Mouse (Mus musculus) spleen, adult 2 months (tissue): ENCODE measurements around the gene Rpl3l. TPM values are rescaled to one million over a fixed set of nuclear protein-coding genes. Genes with fewer than 3 reads are reported as not detected.

Experiments
- DNase-seq, 2 experiments: peaks; one replicate each; pipeline versions ENCODE4 v3.0.0 to v3.0.0-alpha.2; 2012 to 2021; ENCODE audit warnings: low spot score in 2 of 2, low read depth in 1 of 2
- H3K27ac ChIP-seq: fragments of 200-500 bp; 2 replicates; pipeline ENCODE4 v1.5.1; 2012; ENCODE audit warnings: low read length, inconsistent platforms; ENCODE audit not compliant: insufficient read depth
- H3K27me3 ChIP-seq: fragments of 200-500 bp; 2 replicates; pipeline ENCODE4 v1.6.1; 2012; ENCODE audit warnings: mild to moderate bottlenecking, moderate library complexity, low read length, inconsistent platforms; ENCODE audit not compliant: control insufficient read depth, insufficient read depth
- H3K36me3 ChIP-seq: fragments of 200-500 bp; 2 replicates; pipeline ENCODE4 v1.6.1; 2012; ENCODE audit warnings: mild to moderate bottlenecking, low read length, inconsistent platforms; ENCODE audit not compliant: control insufficient read depth, insufficient read depth
- H3K4me1 ChIP-seq: fragments of 200-500 bp; 2 replicates; pipeline ENCODE4 v1.6.1; 2011; ENCODE audit warnings: inconsistent platforms; ENCODE audit not compliant: control insufficient read depth, insufficient read depth, insufficient read length
- H3K4me3 ChIP-seq: fragments of 200-500 bp; 2 replicates; pipeline ENCODE4 v1.5.1; 2011; ENCODE audit warnings: mild to moderate bottlenecking, inconsistent platforms; ENCODE audit not compliant: insufficient read depth, insufficient read length; ENCODE audit errors: extremely low read depth
- CTCF ChIP-seq: fragments of 200-500 bp; IDR thresholded peaks from 2 replicates; pipeline ENCODE4 v1.5.1; 2011; ENCODE audit warnings: mild to moderate bottlenecking, inconsistent platforms; ENCODE audit not compliant: insufficient read depth, insufficient read length, insufficient replicate concordance; ENCODE audit errors: extremely low read depth
- POLR2A ChIP-seq: fragments of 200-500 bp; IDR thresholded peaks from 2 replicates; pipeline ENCODE4 v1.6.1; 2011; ENCODE audit warnings: low read depth, low read length, inconsistent platforms
- WGBS: fragments of 180-500 bp; shearing (Covaris S2); methylation state at CpG from one replicate; pipeline ENCODE4 v1.1.7; 2018; 5-methylcytosine and 5-hydroxymethylcytosine counted together
- polyA plus RNA-seq: library from polyadenylated mRNA; depleted of rRNA; stranded (reverse); fragments of >200 nt; gene quantifications from 2 replicates; pipeline ENCODE4 v1.2.3, GENCODE M21; 2012

The Rpl3l gene
- polyA plus RNA-seq, 1 experiment = not detected

- Histone ChIP-seq H3K4me3 (peak within 1 kb of the TSS; percentile 98), H3K4me1 (peaks cover 7% of the 10 kb centered on the region), H3K27ac (peak within 1 kb of the TSS; percentile 89), H3K36me3 (peaks cover 12% of the 10 kb centered on the region), H3K27me3 (no peaks in the 10 kb centered on the region)
- peak; percentile 82 to 93 for DNase-seq
- TF ChIP-seq CTCF (peak; percentile 94), POLR2A (peak; percentile 93)
- WGBS = 0% methylated on average over 30 of the region's 30 CpGs
Observed at GRCm38 (mm10) chr17:24724184-24724583, 3.4 kb upstream of the Rpl3l start, which contains the start of gene Ndufb10. Ndufb10 (minus strand) TSS chr17:24724478.

GRCm38 (mm10) chr17:24725637-24726390 lies 1.8 kb upstream of the Rpl3l start:
- H3K4me1 ChIP-seq = peaks cover 7% of the 10 kb centered on the region
- peaks cover 10% of the 10 kb centered on the region for H3K36me3 ChIP-seq
- H3K27ac ChIP-seq = no peak overlapping the region
- no peak for DNase-seq
- no peak for TF ChIP-seq CTCF
- TF ChIP-seq POLR2A = no peak
- no peaks in the 10 kb centered on the region for H3K27me3 ChIP-seq
- WGBS = 75% methylated on average over 3 of the region's 3 CpGs
- no peak overlapping the region for H3K4me3 ChIP-seq

GRCm38 (mm10) chr17:24728184-24728583 lies 564 bp downstream of the Rpl3l start:
- DNase-seq = no peak
- Histone ChIP-seq H3K27me3 (no peaks in the 10 kb centered on the region), H3K4me3 (no peak overlapping the region), H3K36me3 (no peaks in the 10 kb centered on the region), H3K27ac (no peak overlapping the region), H3K4me1 (peaks cover 5% of the 10 kb centered on the region; the same call in 1 of the 2 replicates)
- WGBS = 86% methylated on average over 17 of the region's 17 CpGs
- TF ChIP-seq CTCF = no peak
- no peak for TF ChIP-seq POLR2A

- Histone ChIP-seq H3K4me3 (no peak overlapping the region), H3K27me3 (no peaks in the 10 kb centered on the region), H3K36me3 (no peaks in the 10 kb centered on the region), H3K27ac (no peak overlapping the region), H3K4me1 (no peaks in the 10 kb centered on the region; the same call in 1 of the 2 replicates)
- DNase-seq = no peak
- 92% methylated on average over 6 of the region's 6 CpGs for WGBS
- TF ChIP-seq CTCF (no peak), POLR2A (no peak)
Observed at GRCm38 (mm10) chr17:24729067-24729466, 1.4 kb downstream of the Rpl3l start.

- DNase-seq = no peak
- Histone ChIP-seq H3K36me3 (no peaks in the 10 kb centered on the region), H3K27ac (no peak overlapping the region), H3K4me3 (no peak overlapping the region), H3K4me1 (no peaks in the 10 kb centered on the region), H3K27me3 (no peaks in the 10 kb centered on the region)
- whole genome bisulfite sequencing = 76% methylated on average over 14 of the region's 14 CpGs
- TF ChIP-seq CTCF (no peak), POLR2A (no peak)
Observed at GRCm38 (mm10) chr17:24730787-24731186, 3.2 kb downstream of the Rpl3l start.

GRCm38 (mm10) chr17:24732233-24732935 lies 4.8 kb downstream of the Rpl3l start:
- Histone ChIP-seq H3K27me3 (no peaks in the 10 kb centered on the region), H3K4me1 (peaks cover 6% of the 10 kb centered on the region; the same call in 1 of the 2 replicates), H3K27ac (no peak overlapping the region), H3K4me3 (no peak overlapping the region), H3K36me3 (no peaks in the 10 kb centered on the region)
- WGBS = 88% methylated on average over 12 of the region's 12 CpGs
- no peak for DNase-seq
- no peak for TF ChIP-seq CTCF
- no peak for TF ChIP-seq POLR2A

- TF ChIP-seq CTCF (no peak), POLR2A (no peak)
- 90% methylated on average over 21 of the region's 21 CpGs for whole genome bisulfite sequencing
Observed at GRCm38 (mm10) chr17:24733434-24734050, 5.9 kb downstream of the Rpl3l start.

More at GRCm38 (mm10) chr17:24733434-24734050, 5.9 kb downstream of the Rpl3l start:
- Histone ChIP-seq H3K4me3 (no peak overlapping the region), H3K27me3 (no peaks in the 10 kb centered on the region), H3K4me1 (peaks cover 7% of the 10 kb centered on the region; the same call in 1 of the 2 replicates), H3K27ac (no peak overlapping the region), H3K36me3 (no peaks in the 10 kb centered on the region)
- no peak for DNase-seq
